Mouse (Mus musculus) liver, embryonic 14.5 days (tissue): Measurements from ENCODE around the gene D5Ertd579e.

Experiments used
- CTCF ChIP-seq: IDR thresholded peaks from 2 replicates; pipeline ENCODE4 v1.5.1; 2016; ENCODE audit warnings: antibody characterized with exemption, low read depth, control low read depth
- EP300 ChIP-seq: IDR thresholded peaks from 2 replicates; pipeline ENCODE4 v1.6.1; 2016; ENCODE audit warnings: antibody characterized with exemption, low read depth

DNA sequence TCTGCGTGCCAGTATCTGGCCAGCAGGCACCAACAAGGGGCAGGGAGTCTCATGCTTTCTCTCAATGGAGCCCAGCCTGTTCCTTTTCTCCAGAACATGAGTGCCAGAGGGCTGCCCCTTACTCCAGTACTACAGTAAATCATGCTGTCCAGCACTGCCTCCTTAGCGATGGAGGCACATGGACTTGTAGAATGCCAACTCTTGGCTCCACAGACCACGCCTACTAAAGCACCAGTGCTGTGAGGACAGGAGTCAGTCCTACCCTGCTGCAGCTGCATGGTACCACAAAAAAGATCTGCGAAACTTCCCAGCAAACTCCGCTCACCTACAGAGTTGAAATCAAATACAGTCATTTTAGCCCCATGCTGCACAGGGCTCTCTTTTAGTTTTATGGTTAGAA, 72.2 kb downstream of the D5Ertd579e start:
- no peak for TF ChIP-seq CTCF
- no peak for TF ChIP-seq EP300
